Mouse (Mus musculus) megakaryocyte, embryonic 14.5 days (primary cell): ENCODE results near the gene Hlcs. TPM values are rescaled to one million over a fixed set of nuclear protein-coding genes. Genes with fewer than 3 reads are reported as not detected.

Source experiments
- H3K27me3 ChIP-seq: replicated peaks from 2 replicates; pipeline ENCODE3; 2012; ENCODE audit warnings: inconsistent platforms
- H3K36me3 ChIP-seq: replicated peaks from 2 replicates; pipeline ENCODE3; 2012; ENCODE audit warnings: low read length, inconsistent platforms, mixed read lengths
- H3K4me1 ChIP-seq: 2 replicates; pipeline ENCODE4 v1.6.1; 2012; ENCODE audit warnings: inconsistent platforms
- H3K4me3 ChIP-seq: replicated peaks from 2 replicates; pipeline ENCODE3; 2012; ENCODE audit warnings: moderate library complexity, mild to moderate bottlenecking, inconsistent platforms
- H3K9me3 ChIP-seq: 2 replicates; pipeline ENCODE4 v1.6.1; 2012; ENCODE audit warnings: inconsistent platforms
- FLI1 ChIP-seq: IDR thresholded peaks from 2 replicates; pipeline ENCODE4 v1.6.1; 2012; ENCODE audit warnings: low read length, inconsistent platforms, mixed read lengths
- GATA1 ChIP-seq: IDR thresholded peaks from 3 replicates; pipeline ENCODE4 v1.6.1; 2012; ENCODE audit warnings: mixed read lengths, low read length, inconsistent platforms, borderline replicate concordance
- polyA plus RNA-seq: library from polyadenylated mRNA; stranded (reverse); fragments of >175 nt; gene quantifications from 2 replicates; pipeline ENCODE4 v1.2.3, GENCODE M21; 2012; ENCODE audit warnings: low replicate concordance; ENCODE audit not compliant: insufficient read depth

The Hlcs gene
- polyA plus RNA-seq, 1 experiment, result 1.8 TPM

DNA sequence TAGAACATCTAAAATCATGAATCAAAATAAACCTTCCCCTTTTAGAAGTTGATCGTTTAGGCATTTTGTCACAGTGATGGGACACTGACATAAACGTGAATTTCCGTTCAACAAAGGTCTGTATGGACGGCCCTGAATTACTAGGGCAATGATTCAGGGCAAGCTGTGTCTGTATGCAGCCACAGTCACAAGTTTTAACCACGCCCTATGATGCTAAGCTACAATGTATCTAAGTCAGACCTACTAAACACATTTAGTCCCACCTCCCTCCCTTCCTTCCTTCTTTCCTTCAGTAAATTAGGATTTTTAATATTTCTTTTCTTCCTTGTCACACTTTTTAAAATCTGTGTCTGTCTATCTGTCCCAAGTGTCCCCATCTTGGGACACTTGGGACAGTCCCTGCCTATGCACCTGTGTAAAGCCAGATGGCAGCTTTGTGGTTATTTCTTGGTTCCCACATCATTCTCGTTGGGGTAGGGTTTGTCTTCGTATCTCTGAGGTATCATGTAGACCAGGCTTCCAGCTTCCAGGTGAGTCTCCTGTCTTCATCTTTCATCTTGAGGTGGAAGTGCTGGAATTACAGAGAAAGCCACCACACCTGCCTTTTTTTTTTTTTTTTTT is 137.9 kb downstream of the Hlcs start:
- Histone ChIP-seq H3K36me3 (no peaks in the 10 kb centered on the region), H3K9me3 (no peaks in the 10 kb centered on the region), H3K4me3 (no peak overlapping the region), H3K27me3 (peaks cover 28% of the 10 kb centered on the region), H3K4me1 (peaks cover 10% of the 10 kb centered on the region; the same call in 1 of the 2 replicates)
- TF ChIP-seq GATA1, result no peak
- TF ChIP-seq FLI1, result no peak

DNA sequence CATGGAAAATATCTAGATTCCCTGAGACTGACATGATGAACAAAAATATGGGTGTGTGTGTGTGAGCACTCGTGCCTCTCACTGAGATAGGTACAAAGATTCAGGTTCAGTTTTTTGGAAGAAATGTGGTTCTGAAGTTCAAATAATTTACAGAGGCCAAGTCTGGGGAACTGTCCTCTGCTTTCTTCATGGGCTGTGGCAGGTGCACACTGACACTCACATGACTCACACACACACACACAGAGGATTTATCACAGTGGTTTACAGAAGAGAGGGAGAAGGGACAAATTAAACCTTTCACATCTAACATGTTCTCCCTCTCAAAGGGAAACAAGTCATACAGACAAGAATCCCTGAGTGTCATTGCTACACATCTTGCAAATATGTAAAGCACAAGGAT is 140.0 kb downstream of the Hlcs start:
- H3K9me3 ChIP-seq, result no peaks in the 10 kb centered on the region
- peaks cover 10% of the 10 kb centered on the region; the same call in 1 of the 2 replicates for H3K4me1 ChIP-seq
- H3K27me3 ChIP-seq, result peaks cover 17% of the 10 kb centered on the region
- no peak for TF ChIP-seq FLI1
- no peak for TF ChIP-seq GATA1
- no peaks in the 10 kb centered on the region for H3K36me3 ChIP-seq
- H3K4me3 ChIP-seq, result no peak overlapping the region

DNA sequence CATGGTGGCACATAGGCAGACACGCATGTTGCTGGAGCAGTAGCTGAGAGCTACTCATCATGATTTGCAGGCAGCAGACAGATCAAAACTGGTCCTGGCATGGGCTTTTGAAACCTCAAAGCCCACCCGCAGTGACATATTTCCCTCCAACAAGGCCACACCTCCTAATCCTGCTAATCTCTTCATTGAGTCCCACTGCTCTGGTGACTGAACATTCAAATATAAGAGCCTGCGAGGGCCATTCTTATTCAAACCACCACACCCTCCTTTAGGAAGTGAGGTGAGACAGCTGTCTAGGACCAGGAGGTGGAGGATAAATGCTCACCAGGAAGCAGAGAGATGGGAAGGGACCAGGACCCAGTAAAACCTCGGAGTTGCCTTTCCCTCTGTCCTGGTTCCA is 143.2 kb downstream of the Hlcs start:
- Histone ChIP-seq H3K27me3 (peaks cover 9% of the 10 kb centered on the region), H3K9me3 (no peaks in the 10 kb centered on the region), H3K4me1 (no peaks in the 10 kb centered on the region), H3K36me3 (no peaks in the 10 kb centered on the region), H3K4me3 (no peak overlapping the region)
- TF ChIP-seq GATA1, result no peak
- TF ChIP-seq FLI1, result no peak

DNA sequence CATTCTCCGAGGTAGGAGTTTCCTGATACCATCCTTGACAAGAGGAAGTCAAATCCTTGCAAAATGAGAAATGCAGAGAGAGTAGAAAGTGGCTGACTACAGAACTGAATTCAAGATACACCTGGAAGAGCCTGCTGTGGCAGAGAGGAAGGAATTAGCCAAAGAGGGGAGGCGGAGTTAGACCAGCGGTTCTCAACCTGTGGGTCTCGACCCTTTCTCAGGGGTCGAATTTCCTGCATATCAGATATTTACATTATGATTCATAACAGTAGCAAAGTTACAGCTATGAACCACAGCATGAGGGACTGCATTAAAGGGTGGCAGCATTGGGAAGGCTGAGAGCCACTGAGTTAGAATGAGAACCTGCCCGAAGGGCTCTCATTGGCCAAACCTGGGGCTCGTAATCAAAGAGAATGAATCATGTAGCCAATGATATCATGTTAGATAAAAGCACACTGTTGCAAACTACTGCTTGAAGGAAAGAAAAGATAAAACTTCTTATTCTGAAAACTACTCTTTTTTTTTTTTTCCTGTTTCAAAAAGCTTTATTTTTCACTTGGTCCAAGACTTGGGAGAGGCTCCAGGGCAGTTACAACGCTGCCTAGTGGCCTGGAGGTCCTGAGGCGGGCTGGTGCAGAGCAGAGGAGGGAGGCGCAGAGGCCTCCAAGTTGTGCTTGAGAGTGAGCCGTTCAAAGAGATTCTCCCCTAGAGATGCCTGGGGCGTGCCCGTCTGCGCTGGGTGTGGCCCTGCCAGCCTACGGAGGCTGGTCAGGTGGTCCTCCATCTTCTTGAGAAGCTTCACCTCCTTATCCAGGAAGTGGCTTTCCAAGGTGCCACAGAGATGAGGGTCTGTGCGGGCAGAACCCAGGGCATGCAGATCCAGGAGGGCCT is 144.5 kb downstream of the Hlcs start:
- TF ChIP-seq GATA1 (no peak), FLI1 (no peak)
- peaks cover 14% of the 10 kb centered on the region for H3K27me3 ChIP-seq
- H3K9me3 ChIP-seq, result no peaks in the 10 kb centered on the region
- H3K36me3 ChIP-seq, result no peaks in the 10 kb centered on the region
- no peak overlapping the region for H3K4me3 ChIP-seq
- peaks cover 4% of the 10 kb centered on the region; the same call in 1 of the 2 replicates for H3K4me1 ChIP-seq

DNA sequence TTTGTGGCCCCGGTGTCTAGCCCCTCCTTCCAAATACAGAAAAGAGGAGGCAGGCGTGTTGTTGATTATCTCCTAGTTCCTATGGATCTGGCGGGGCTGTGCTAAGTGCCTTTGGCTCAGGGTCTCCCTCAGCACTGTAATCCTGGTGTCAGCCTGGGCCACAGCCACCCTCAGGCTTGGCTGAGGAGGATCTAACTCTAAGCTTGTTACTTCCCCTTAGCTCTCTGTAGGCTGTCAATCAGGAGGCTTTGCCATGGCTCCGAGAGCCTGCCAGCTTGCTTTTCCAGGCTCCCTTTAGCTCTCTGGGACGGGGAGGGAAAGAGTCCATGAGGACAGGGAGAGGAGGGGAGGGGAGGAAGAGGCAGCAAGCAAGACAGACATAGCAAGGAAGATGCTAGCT is 148.4 kb downstream of the Hlcs start:
- Histone ChIP-seq H3K9me3 (no peaks in the 10 kb centered on the region), H3K36me3 (no peaks in the 10 kb centered on the region), H3K27me3 (peaks cover 19% of the 10 kb centered on the region)

DNA sequence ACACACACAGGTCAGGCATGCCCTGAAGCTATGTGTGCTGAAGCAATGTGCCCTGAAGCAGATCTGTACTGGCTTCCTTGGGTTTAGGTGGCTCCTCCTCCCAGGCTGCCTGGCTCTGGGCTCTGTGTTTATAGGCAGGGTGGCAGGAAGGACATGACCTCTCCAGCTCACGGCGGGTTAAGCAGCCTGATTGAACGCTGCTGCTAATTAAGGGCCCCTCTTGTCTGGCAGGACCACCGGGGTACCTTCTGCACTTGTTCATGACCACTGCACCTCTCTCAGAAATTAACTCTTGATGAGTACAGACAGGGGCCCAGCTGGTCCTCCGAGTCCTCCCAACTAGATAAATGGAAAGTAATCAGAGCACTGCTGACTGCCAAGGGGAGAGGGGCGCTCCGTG is 149.1 kb downstream of the Hlcs start:
- Histone ChIP-seq H3K4me3 (no peak overlapping the region), H3K4me1 (peaks cover 8% of the 10 kb centered on the region; the same call in 1 of the 2 replicates), H3K27me3 (peaks cover 21% of the 10 kb centered on the region), H3K9me3 (no peaks in the 10 kb centered on the region), H3K36me3 (no peaks in the 10 kb centered on the region)
- TF ChIP-seq GATA1, result no peak

More for the DNA sequence above, 148.4 kb downstream of the Hlcs start:
- Histone ChIP-seq H3K4me1 (peaks cover 8% of the 10 kb centered on the region; the same call in 1 of the 2 replicates), H3K4me3 (no peak overlapping the region)
- TF ChIP-seq GATA1 (no peak), FLI1 (no peak)

DNA sequence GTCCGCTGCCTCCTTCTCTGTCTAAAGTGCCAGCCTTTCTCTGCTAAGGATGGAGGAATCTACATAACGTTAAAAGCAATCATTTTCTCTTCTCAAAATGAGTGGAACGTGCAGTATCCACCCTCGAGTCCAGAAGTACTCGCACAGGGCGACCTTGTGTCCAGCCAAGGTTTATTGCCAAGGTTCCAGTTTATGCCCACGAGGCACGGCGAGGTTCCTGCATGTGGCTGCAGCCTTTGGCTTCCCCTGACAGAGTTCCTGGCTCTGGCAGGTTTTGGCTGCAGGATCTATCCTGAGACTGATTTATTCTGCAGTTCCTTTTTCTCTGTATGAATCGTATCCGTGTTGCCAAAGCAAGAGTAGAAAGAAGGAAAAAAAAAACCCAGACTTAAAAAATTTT is 150.3 kb downstream of the Hlcs start:
- H3K4me1 ChIP-seq, result peaks cover 8% of the 10 kb centered on the region; the same call in 1 of the 2 replicates
- TF ChIP-seq GATA1, result no peak
- TF ChIP-seq FLI1, result no peak
- H3K4me3 ChIP-seq, result no peak overlapping the region

DNA sequence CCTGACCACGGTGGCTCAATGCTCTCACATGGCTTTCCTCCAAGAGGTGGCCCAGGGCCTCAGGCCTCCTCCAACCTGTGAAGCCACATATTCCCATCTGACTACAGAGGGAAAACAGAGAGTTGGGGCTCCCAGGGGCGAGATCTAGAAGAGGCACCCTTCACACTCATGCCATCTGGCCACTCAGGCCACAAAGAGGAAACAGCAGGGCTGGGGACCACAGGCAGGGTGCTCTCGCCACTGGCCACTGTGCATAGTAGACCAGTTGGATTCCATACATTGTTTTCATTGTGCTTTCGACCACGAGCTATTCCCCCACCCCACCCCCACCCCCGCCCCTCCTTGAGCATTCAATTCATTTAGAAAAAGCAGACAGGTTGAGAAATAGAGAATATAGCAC is 151.4 kb downstream of the Hlcs start:
- TF ChIP-seq FLI1 (no peak), GATA1 (no peak)
- Histone ChIP-seq H3K4me1 (peaks cover 8% of the 10 kb centered on the region; the same call in 1 of the 2 replicates), H3K9me3 (no peaks in the 10 kb centered on the region), H3K36me3 (no peaks in the 10 kb centered on the region), H3K4me3 (no peak overlapping the region), H3K27me3 (peaks cover 26% of the 10 kb centered on the region)

More for the DNA sequence above, 150.3 kb downstream of the Hlcs start:
- peaks cover 23% of the 10 kb centered on the region for H3K27me3 ChIP-seq
- no peaks in the 10 kb centered on the region for H3K36me3 ChIP-seq
- H3K9me3 ChIP-seq, result no peaks in the 10 kb centered on the region

DNA sequence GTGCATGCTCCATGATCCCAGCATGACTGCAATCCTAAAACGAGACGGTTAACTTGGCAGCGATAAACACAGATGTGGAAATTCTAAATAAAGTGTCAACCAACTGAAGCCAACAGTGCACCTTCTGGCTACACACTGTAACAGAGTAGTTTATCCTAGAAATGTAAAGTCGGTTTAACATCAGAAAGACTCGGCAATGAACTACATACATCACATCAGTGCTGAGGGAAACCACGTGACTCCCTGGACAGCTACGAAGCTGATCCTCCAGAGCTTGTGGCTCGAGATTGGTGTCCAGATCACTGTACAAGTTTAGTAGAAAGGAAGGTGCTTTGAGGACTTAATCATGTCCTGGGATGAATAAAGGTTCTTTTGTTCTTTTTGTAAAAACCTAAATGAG is 155.6 kb downstream of the Hlcs start:
- Histone ChIP-seq H3K27me3 (peaks cover 25% of the 10 kb centered on the region), H3K4me1 (peaks cover 10% of the 10 kb centered on the region; the same call in 1 of the 2 replicates), H3K9me3 (no peaks in the 10 kb centered on the region), H3K36me3 (no peaks in the 10 kb centered on the region), H3K4me3 (no peak overlapping the region)
- TF ChIP-seq FLI1 (no peak), GATA1 (no peak)
